Mouse (Mus musculus) urinary bladder, adult 18-20 months (tissue): Measurements from ENCODE around the gene Nlrp6.
"Not testable (repeated sequence)": the region's sequence is repeated elsewhere in the genome, so short reads cannot be mapped to it uniquely, and the experiment has no call there.

ENCODE experiments used
- DNase-seq, 2 experiments: peaks; one replicate each; pipeline ENCODE4 v3.0.0; 2022; ENCODE audit warnings: low spot score in 2 of 2, mixed read lengths in 2 of 2

The Nlrp6 gene

GRCm38 (mm10) chr7:140949824-140950530 is 29.3 kb downstream of the Nlrp6 start, which contains the start of gene Ifitm5:
Gene Ifitm5 (minus strand): TSS chr7:140950291.
- no peak for DNase-seq

- no peak for DNase-seq
Observed at GRCm38 (mm10) chr7:140951051-140951450, 30.3 kb downstream of the Nlrp6 start.

GRCm38 (mm10) chr7:140951765-140952164 is 31.1 kb downstream of the Nlrp6 start:
- no peak for DNase-seq

- DNase-seq = no peak
Observed at GRCm38 (mm10) chr7:140952441-140952840, 31.7 kb downstream of the Nlrp6 start.

- DNase-seq = no peak
Observed at GRCm38 (mm10) chr7:140953133-140953532, 32.4 kb downstream of the Nlrp6 start.

GRCm38 (mm10) chr7:140953800-140954732 is 33.4 kb downstream of the Nlrp6 start:
- no peak for DNase-seq

DNA sequence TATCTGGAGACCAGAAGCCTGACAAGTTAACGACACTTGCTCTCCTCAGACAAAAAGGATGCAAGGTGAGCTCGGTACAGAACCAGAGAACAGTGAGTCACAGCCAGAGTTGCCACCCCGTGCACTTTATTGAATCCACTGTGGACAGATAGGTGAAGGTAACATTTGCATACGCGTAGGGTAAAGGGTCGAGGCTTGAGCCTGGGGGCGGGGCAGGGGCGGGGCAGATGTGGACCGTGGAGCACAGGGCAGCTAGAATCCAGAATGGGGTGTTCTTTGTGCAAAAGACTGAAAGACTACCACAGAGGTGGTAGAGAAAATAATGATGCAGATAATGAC is 34.0 kb downstream of the Nlrp6 start:
- no peak for DNase-seq

DNA sequence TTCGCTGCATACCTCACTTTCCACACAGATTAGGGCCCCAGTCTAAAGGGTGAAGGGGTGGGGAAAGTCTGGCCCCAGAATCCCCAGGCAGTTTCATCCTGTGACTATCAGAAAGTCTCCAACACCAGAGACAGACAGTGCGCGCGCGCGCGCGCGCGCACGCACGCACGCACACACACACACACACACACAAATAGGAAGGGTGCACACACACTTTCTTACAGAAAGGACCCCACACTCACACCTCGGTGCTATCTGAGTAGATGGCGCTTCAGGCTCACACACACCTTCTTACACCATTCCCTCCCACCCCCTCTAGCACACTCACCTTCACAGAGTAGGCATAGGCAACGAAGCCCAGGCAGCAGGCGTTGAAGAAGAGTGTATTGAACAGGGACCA is 34.6 kb downstream of the Nlrp6 start:
- DNase-seq = no peak

DNA sequence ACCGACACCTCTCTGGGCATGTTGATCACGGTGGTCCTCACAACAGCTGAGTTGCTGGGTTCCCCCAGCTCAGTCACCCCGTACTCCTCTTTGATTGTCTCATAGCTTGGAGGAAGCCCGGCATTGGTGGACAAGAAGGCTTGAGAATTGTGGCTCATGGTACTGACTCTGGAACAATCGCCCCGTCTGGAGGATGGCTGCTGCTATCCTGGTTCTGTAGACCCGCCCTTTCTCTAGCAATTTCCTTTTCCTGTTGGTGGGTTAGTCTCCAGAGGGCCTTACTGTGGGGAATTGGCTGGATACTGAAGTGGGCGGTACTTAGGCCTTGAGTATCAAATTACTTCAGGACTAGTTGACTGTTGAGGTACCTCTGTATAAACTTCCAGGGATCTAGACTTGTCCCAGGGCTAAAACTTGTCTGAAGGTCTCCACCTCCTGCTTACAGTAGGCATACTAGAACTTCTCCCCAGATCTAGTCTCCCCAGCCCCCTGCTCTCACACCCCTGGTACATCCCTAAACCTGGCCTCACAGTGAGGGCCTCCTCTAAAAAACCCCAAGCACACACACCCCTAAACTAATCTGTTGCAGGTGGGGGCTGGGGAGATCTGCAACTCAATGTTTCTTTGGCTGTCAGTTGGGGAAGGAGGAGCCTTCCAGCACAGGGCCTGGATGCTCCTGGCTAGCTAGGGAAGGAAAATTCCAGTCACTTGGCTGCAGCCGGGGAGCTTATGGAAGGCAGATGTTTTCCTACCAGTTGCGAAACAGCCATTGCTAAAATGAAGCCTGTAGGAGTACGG is 35.3 kb downstream of the Nlrp6 start, which contains the start of the genes Gm45717 and Ifitm2:
Gene Gm45717 (minus strand): TSS at position 180 of the 798 bp plus-strand sequence.
Gene Ifitm2 (minus strand): TSS at position 230 of the 798 bp plus-strand sequence.
- peak in 1 of 2 experiments; percentile 81 for DNase-seq

GRCm38 (mm10) chr7:140956556-140956869 is 35.8 kb downstream of the Nlrp6 start:
- no peak for DNase-seq

- DNase-seq = no peak
Observed at GRCm38 (mm10) chr7:140959181-140959901, 38.6 kb downstream of the Nlrp6 start.

GRCm38 (mm10) chr7:140960026-140960425 is 39.3 kb downstream of the Nlrp6 start:
- no peak for DNase-seq

- no peak for DNase-seq
Observed at GRCm38 (mm10) chr7:140961416-140961815, 40.7 kb downstream of the Nlrp6 start.

DNA sequence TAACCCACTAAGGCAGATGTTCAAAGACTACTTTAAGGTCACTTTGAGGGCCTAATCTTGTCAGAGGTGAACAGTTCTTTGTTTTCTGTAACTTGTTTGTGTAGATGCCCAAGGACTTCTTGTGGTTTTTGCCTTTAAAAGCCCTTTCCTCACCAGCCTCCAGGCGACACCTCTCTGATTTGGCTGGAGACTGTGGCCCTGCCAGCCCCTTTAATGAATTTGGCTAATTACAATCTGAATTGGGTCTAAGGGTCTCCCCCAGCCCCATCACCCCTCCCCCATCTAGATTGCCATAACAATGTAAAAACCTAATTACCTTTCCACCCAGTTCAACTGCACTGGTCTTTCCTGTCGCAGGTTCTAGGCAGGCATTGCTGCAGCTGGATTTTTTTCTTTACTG is 42.0 kb downstream of the Nlrp6 start:
- no peak for DNase-seq

DNA sequence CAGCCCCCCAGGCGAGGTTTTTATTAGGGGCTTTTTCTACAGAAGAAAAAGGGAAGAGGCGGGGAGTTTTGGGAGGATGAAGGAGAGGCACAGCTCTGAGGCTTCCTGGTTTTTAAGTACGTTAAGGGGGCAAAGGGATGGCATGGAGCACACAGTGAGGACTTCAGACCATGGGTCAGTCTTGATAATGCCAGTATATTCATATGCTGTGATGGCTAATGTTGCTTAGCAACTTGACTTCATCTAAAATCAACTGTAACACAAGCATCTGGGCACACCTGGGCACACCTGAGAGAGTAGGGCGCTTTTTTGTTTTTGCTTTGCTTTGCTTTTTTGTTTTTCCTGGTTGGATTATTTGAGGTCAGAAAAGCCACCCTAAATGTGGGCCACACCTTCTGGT is 46.2 kb downstream of the Nlrp6 start, which contains the start of gene Ifitm1:
Gene Ifitm1 (plus strand): TSS at position 301 of the 400 bp plus-strand sequence.
- DNase-seq = no peak

GRCm38 (mm10) chr7:140967862-140968591 is 47.3 kb downstream of the Nlrp6 start:
- no peak for DNase-seq

- DNase-seq = not testable (repeated sequence)
Observed at GRCm38 (mm10) chr7:140968710-140969109, 48.0 kb downstream of the Nlrp6 start.

DNA sequence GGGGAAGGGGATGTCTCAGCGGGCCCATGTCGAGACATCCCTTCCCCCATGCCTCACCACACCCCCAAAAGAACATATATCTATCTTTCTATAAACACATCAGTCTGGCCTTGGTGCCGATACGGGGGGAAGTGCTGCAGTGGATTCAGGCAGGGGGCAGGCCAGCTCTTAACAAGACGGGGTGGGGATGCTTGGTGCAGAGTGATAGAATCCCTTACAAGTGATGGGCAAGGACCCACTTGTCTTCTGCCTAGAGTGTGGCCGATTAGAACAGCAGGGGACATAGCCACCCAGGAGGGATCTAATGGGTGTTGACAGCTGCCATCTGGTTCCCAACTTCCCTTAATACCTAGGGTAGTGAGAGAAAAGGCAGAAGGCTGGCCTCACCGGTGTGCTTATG is 50.2 kb downstream of the Nlrp6 start:
- DNase-seq = no peak

DNA sequence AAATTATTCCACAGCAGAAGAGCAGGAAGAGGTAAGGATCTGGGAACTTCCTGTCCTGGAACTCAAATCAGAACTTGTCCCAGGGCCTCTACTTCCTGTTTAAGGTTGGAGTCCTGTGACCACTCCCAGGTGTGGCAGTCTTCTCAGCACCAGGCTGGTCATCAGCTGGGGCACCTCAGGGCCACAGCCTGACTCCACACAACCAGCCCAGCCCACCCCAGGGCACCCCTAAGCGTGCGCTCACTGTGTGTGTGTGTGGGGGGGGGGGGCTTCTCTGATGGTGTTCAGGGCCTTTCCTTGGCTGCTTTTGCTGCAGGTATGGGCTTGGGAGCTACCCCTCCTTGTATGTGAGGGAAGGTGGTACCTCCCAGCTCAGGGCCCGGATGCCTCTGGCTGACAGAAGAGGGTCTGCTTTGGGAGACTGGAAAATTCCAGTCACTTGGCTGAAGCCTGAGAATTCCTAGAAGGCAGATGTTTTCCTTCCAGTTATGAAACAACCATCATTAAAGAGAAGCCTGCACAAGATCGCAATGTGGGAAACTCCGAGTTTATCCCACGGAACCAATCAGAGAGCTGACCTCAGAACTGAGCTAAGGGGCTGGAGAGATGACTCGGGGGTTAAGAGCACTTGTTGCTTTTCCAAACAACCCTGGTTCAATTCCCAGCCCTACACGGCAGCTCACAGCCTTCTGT is 50.9 kb downstream of the Nlrp6 start:
- DNase-seq = no peak
